Mouse (Mus musculus) spleen, embryonic (tissue): ENCODE results near the gene Atp13a2.

Experiments used
- CTCF ChIA-PET: fragments of 350-600 bp; sonication (Branson Sonifier 250); formaldehyde crosslinking; loops from one replicate; lab custom pipeline; 2022; lab: Charles Lee

The Atp13a2 gene

DNA sequence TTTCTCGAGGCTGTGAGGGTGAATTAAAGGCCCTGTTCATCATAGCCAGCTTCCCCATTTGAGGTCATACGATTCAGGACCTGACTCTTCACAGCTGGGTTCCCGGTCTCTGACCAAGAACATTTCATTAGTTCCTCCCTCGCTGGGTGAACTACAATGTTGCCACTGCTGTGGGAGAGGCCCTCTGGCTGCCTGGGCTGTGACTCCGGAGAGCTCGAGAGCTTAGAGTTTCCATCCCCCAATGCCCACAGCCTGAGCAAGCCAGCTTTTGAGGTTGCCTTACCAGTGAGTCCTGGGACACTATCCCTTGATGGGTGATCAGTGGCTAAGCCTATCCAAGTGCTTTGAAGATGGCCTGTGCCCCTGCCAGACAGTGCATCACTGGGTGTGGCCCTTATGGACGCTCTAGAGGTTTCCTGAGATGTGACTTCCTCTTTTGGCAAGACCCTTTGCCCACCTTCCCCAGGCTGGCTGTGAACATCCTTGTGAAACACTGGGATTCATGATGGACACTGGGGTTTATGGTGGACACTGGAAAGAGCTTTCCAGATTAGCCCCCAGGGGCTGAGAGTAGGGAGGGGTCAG lies 2.1 kb downstream of the Atp13a2 start:
- CTCF ChIA-PET: interaction anchor here (0.6 kb wide), 1 partner anchor 28 kb away, joined by 3 read pairs; no protein-coding TSS in a partner anchor

DNA sequence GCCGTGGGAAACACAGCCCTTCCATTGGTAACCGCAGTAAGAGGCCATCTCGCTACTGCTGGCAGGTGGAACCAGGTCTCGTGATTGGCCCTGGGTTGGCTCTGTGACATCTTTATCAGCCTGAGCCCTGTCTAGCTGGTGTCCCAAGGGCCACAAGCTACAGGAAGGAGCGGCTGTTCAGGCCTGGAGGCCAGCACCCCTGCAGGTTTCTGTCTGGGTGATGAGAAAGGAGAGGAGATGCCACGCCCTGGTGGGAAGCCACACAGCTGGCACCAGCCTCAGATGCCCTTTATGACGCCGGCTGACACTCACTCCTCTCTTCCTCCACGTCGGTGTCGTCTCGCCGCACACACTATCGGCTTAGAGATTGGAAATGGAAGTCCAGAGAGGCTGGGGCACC lies 2.8 kb downstream of the Atp13a2 start:
- CTCF ChIA-PET: no interaction called here

- CTCF ChIA-PET: no interaction called here
These were observed 5.5 kb downstream of the Atp13a2 start for GRCm38 (mm10) chr4:140992215-140992614.

GRCm38 (mm10) chr4:140993846-140994245 lies 7.2 kb downstream of the Atp13a2 start:
- CTCF ChIA-PET: no interaction called here

DNA sequence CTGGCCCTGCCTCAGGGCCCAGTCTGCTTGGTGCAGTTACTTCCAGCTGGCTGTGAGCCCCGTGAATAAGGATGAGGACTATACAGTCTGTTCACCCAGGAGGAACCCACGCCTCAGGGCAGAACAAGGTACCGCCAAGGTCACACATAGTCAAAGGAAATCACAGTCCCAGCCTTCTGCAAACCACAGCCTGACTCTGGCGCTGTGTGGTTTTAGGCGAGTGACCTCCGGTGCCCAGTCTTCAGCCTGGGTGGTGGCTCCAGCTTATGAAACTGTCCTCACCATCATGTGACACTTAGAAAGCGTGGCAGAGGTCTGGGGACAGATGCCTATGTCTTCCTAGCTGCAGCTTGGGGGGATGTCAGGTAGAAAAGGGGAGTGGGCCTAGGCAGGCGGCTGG lies 9.1 kb downstream of the Atp13a2 start:
- CTCF ChIA-PET: no interaction called here

GRCm38 (mm10) chr4:140996812-140997211 lies 10.1 kb downstream of the Atp13a2 start:
- CTCF ChIA-PET: no interaction called here

DNA sequence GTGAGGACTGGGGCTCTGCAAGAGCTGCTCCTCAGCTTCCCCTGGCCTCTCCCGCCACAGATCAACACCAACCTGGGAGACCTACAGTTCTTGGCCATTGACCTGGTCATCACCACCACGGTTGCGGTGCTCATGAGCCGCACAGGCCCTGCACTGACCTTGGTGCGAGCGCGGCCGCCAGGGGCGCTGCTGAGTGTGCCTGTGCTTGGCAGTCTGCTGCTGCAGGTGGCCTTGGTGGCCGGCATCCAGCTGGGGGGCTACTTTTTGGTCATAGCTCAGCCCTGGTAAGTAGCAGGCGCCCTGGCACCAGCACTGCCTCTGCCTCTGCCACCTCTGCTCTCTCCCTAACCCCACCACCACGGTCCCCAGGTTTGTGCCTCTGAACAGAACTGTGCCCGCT lies 19.3 kb downstream of the Atp13a2 start:
- CTCF ChIA-PET: no interaction called here

DNA sequence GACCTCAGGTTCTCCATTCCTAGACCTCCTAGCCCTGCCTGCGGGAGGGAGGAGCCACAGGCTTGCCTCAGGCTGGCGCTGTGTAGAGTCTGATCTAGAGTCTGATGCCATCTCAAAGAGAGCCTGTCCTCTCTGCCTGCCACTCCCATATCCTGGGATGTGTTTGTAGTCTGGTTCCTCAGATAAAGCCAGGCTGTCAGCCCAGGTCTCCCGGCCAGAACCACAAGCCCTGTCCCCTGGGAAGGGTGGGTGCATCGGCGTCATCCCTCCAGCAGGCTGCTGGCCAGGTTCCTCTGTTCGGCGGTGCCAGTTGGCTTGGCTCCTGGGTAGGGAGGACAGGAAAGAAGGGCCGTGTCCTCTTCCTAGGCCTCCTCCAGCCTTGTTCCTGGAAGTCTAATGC lies 21.4 kb downstream of the Atp13a2 start:
- CTCF ChIA-PET: no interaction called here

DNA sequence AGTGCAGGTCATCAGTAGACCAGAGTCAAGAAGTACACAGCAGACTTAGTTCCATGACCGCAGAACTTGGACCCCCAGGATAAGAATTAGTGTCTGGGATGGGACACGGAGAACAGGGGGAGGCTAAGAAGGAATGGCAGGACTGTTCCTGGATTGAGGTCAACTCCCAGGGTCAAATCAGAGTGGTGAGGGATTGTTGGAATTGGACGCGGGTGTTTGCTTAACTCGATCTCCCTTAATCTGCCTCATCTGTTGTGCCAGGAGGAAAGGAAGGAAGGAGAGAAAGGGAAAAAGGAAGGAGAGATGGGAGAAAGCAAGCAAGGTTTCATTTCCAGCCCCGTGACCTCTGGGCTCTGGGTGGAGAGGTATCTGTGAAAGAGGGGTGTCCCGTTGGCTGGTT lies 23.4 kb downstream of the Atp13a2 start, which contains the start of gene Mfap2:
Gene Mfap2, plus strand, starts transcription at position 301 of the 400 bp plus-strand sequence.
- CTCF ChIA-PET: no interaction called here

- CTCF ChIA-PET: no interaction called here
These were observed 23.9 kb downstream of the Atp13a2 start for GRCm38 (mm10) chr4:141010526-141010925.

DNA sequence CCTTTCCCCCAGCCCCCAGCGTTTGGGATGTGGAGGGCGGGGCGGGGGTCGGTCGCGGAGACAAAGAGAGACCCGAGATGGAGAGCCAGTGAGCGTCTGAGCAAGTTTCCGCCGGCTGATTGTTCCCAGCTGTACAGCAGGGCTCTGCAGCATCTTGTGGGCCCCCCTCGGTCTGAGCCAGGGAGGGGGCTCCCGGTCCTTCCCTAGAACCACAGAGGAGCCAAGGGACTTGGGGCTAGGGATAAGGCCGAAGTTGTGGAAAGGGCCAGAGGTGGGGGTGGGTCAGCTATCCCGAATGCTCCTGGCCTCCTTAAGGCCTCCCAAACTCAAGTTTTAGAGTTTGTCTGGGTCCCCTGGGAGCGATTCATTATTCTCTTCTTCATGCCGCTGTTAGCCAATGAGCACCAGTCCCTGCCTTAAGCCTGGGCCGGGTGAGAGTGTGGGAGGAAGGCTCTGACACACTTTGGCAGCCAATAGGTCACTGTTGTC lies 24.3 kb downstream of the Atp13a2 start:
- CTCF ChIA-PET: no interaction called here

DNA sequence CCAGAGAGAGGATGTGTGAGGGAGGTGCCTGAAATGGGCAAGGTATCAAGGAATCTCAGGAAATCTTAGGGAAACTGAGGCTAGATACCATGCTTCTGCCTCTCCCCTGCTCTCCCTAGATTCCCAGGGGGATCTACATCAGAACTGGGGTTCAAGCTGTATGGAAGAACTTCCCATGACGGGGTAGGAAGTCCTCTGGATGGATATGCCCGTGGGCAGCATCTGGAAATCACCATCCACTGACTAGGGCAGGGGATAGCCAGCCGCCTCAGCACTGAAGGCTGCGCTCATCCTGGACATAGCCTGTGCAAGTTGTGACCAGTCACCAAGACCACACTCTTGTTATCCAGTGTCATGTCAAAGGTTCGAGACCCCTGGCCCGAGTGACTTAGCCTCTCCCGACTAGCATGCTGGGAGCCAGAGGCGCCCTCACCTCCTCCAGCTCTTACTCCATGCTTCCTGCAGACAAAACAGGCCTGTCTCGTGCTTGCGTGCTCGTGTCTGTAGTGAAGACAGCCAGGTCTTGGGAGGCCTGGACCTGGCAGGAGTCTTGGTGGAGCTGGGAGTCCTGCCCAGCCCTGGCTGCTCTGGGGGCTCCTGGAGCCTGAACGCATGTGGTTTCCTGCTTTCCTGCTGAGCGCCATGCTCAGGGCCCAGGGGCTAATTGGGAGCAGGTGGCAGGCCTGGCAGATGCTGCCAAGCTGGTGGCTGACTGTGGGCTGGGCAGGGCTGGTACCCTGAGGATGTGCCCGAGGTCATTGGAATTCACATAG lies 25.1 kb downstream of the Atp13a2 start:
- CTCF ChIA-PET: interaction anchor here (0.6 kb wide), 1 partner anchor 1811 kb away, joined by 5 read pairs; no protein-coding TSS in a partner anchor

DNA sequence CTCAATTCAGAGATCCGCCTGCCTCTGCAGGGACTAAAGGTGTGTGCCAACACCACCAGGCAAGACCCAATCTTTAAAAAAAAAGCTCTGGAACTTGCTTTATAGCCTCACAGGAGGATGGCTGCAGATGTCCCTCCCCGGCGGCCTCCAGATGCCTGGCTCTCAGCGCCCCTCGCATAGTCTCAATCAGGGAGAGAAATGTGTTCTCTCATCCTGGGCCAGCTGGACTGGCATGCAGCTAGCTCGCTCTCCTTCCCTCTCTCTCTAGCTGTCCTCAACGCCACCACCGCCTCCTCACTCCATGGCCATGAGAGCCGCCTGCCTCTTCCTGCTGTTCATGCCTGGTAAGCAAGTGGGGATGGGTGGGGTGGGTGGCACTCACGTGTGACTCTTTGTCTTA lies 25.9 kb downstream of the Atp13a2 start:
- CTCF ChIA-PET: no interaction called here

GRCm38 (mm10) chr4:141014114-141014513 lies 27.4 kb downstream of the Atp13a2 start:
- CTCF ChIA-PET: interaction anchor here (0.8 kb wide), 1 partner anchor 52 kb away, joined by 3 read pairs; no protein-coding TSS in a partner anchor

DNA sequence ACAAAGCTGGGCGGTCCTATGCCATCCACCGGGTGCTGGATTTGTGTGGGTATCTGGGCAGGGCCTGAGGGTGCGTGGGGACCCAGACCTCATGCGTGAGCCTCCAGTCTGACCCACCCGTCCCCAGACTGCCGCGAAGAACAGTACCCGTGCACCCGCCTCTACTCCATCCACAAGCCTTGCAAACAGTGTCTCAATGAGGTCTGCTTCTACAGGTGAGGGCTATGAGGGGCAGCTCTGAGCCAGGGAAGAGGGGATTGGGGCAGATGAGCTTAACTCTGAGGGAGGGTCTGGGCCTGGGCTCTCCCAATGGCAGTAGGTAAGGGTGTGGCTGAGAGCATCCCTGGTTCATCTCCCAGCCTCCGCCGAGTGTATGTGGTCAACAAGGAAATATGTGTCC lies 28.2 kb downstream of the Atp13a2 start:
- CTCF ChIA-PET: interaction anchor here (0.8 kb wide), 1 partner anchor 53 kb away, joined by 3 read pairs; no protein-coding TSS in a partner anchor

DNA sequence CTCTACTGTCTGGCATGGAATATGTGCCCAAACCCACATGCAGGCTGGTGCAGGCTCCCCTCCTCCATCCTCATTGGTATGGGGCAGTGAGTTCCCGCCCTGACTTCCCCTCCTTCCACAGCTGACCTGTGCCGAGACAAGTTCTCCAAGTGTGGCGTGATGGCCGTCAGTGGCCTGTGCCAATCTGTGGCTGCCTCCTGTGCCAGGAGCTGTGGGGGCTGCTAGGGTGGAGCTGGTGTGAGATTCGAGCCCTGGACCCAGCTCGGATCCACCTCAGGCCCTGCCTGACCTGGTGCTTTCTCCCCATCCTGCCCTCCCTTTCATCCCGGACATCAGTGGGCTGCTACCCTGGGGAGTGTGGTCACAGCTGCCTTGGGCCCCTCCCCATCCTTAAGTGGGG lies 28.7 kb downstream of the Atp13a2 start:
- CTCF ChIA-PET: no interaction called here

- CTCF ChIA-PET: no interaction called here
These were observed 29.6 kb downstream of the Atp13a2 start for GRCm38 (mm10) chr4:141016311-141016710.

DNA sequence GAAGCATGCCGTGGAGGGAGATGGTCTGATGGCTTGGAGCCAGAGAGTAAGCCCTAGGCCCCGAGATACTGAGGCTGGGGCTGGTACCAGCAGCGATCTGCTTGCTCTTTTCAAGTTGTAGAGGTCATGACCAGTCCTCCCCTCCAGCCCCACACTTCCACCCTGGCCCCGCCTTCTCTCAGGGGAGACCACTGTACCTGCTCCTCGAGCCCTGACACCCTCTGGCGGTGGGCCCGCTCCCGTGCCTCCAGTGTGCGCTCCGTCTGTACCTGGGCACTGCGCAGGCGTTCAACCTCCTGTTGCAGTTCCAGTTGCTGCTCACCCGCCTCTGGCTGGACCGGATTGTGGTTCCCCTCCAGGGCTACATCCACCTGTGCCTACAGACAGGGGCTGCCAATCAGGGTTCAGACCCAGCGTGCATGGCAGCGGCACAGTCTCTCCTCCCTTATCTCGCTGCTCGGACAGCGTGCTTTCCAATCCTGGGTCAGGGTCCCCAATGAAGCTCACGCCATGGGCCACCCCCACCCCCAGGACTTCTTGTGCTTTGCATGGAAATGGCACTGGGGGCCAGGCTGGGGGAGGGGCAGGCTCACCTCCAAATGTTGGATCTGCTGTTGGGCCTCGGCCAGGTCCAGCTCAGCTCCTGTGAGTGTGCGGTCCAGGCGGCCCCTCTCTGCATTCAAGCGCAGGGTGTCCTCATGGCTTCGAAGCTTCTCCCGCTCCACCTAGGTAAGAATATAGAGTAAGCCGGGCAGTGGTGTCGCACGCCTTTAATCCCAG lies 31.2 kb downstream of the Atp13a2 start:
- CTCF ChIA-PET: no interaction called here

GRCm38 (mm10) chr4:141020220-141020619 lies 33.5 kb downstream of the Atp13a2 start:
- CTCF ChIA-PET: no interaction called here

DNA sequence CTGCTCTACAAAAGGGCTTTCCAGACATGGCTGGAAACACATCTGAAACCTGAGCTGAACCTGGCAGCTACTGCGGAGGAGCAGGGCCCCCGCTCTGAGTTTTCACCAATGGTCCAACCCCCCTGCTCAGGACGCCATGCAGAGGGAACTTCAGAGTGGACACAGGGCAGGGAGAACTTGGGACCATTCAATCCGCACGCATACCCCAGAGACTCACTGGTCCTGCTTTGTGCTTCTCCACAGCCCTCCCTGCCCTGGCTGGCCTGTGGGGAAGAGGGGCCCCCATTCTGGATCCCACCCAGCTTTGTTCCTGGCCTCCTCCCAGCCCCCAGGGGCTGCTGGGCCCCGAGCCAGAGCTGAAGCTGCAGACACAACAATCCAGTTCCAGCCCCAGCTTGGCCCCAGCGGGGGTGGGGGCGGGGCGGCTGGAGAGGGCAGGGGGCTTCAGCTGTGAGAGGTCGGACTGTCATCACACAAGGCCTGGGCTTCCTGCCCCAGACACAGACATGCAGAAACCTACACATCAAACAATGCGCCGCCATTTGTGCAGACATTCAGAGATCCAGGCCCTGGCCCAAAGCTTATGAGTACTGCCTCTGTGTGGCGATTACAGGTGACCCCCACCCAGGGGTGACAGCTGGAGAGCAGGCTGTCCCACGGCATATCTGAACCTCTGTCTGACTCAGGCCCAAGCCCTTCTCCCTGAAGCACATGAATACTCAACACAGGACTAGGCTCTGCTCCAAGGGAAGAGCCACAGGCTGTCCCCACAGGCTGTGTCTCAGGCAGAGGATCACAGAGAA lies 34.3 kb downstream of the Atp13a2 start:
- CTCF ChIA-PET: interaction anchor here (0.5 kb wide), 1 partner anchor 59 kb away, joined by 16 read pairs; no protein-coding TSS in a partner anchor

- CTCF ChIA-PET: no interaction called here
These were observed 34.9 kb downstream of the Atp13a2 start for GRCm38 (mm10) chr4:141021614-141021929.
